Mouse (Mus musculus): ENCODE results near the gene Chrm2. TPM values are rescaled to one million over a fixed set of nuclear protein-coding genes. Genes with fewer than 3 reads are reported as not detected.

The Chrm2 gene
- 29.6 and 36.8 TPM in 2 replicates for polyA plus RNA-seq (2014; fragmentation: Nextera tagmentation; extraction: Ambion mirVana)

- no peaks in the 10 kb centered on the region for H3K9me3 ChIP-seq (ENCODE audit: control insufficient read depth, low read length)
- H3K9ac ChIP-seq (ENCODE audit: low read length): peak within 1 kb of the TSS; percentile 57
- peaks cover 17% of the 10 kb centered on the region for H3K27me3 ChIP-seq (replicated peaks; ENCODE audit: control insufficient read depth, insufficient read depth, low read length)
- 2% methylated on average over 30 of the region's 30 CpGs for WGBS
- peak within 1 kb of the TSS; percentile 62 for H3K4me3 ChIP-seq (ENCODE audit: low read depth, low read length)
- no peaks in the 10 kb centered on the region for H3K36me3 ChIP-seq (ENCODE audit: control insufficient read depth, insufficient read depth, low read length)
- no peaks in the 10 kb centered on the region for H3K4me1 ChIP-seq (replicated peaks; ENCODE audit: control insufficient read depth, insufficient read depth, low read length)
- peak; percentile 76 for DNase-seq (ENCODE audit: low spot score)
- no peak; the same call in 1 of the 2 replicates for ATAC-seq (replicated peaks; ENCODE audit: low FRiP score, low TSS enrichment, low read depth)
- H3K4me2 ChIP-seq (ENCODE audit: low read length): peak within 1 kb of the TSS; percentile 68
- peak within 1 kb of the TSS; percentile 54 for H3K27ac ChIP-seq (ENCODE audit: low read depth)
Measured at GRCm38 (mm10) chr6:36387612-36388400, at the start of gene Chrm2. Chrm2 (plus strand) TSS chr6:36388084.

GRCm38 (mm10) chr6:36373983-36374382, 13.9 kb upstream of the Chrm2 start:
- Histone ChIP-seq H3K27ac (ENCODE audit: low read depth) (no peak overlapping the region), H3K9ac (ENCODE audit: low read length) (no peak overlapping the region), H3K9me3 (ENCODE audit: control insufficient read depth, low read length) (no peaks in the 10 kb centered on the region), H3K36me3 (ENCODE audit: control insufficient read depth, insufficient read depth, low read length) (no peaks in the 10 kb centered on the region), H3K4me1 (replicated peaks; ENCODE audit: control insufficient read depth, insufficient read depth, low read length) (no peaks in the 10 kb centered on the region), H3K4me3 (ENCODE audit: low read depth, low read length) (no peak overlapping the region), H3K4me2 (ENCODE audit: low read length) (no peak overlapping the region), H3K27me3 (replicated peaks; ENCODE audit: control insufficient read depth, insufficient read depth, low read length) (no peaks in the 10 kb centered on the region)
- DNase-seq (ENCODE audit: low spot score) (no peak), ATAC-seq (replicated peaks; ENCODE audit: low FRiP score, low TSS enrichment, low read depth) (no peak)
- 76% methylated on average over 2 of the region's 2 CpGs for WGBS

DNA sequence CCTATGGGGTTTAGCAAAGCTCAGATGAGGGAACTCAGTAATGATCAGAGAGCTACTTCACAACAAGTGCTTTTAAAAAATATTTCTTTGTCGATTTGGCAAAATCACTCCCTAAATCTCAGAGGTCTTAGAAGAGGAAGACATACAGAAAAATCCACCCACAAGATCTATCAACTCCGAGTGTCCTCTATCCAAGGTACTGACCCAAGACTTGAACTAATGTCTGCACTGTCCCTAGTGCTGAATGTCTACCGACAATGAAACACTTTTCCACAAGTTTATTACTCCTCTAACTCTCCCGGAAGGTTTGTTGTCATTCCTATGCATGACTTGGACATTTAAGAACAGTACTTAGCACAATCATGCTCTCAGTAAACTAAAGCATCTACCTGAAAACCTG, 9.9 kb upstream of the Chrm2 start:
- 54% methylated on average over 4 of the region's 4 CpGs for WGBS
- DNase-seq (ENCODE audit: low spot score) (no peak), ATAC-seq (replicated peaks; ENCODE audit: low FRiP score, low TSS enrichment, low read depth) (no peak)
- Histone ChIP-seq H3K9me3 (ENCODE audit: control insufficient read depth, low read length) (no peaks in the 10 kb centered on the region), H3K9ac (ENCODE audit: low read length) (no peak overlapping the region), H3K36me3 (ENCODE audit: control insufficient read depth, insufficient read depth, low read length) (no peaks in the 10 kb centered on the region), H3K4me1 (replicated peaks; ENCODE audit: control insufficient read depth, insufficient read depth, low read length) (no peaks in the 10 kb centered on the region), H3K27ac (ENCODE audit: low read depth) (no peak overlapping the region), H3K4me2 (ENCODE audit: low read length) (no peak overlapping the region), H3K4me3 (ENCODE audit: low read depth, low read length) (no peak overlapping the region), H3K27me3 (replicated peaks; ENCODE audit: control insufficient read depth, insufficient read depth, low read length) (no peaks in the 10 kb centered on the region)

- no peak overlapping the region for H3K27ac ChIP-seq (ENCODE audit: low read depth)
- 41% methylated on average over 3 of the region's 3 CpGs for WGBS
- H3K4me2 ChIP-seq (ENCODE audit: low read length): no peak overlapping the region
- H3K9ac ChIP-seq (ENCODE audit: low read length): no peak overlapping the region
- no peak for DNase-seq (ENCODE audit: low spot score)
- no peak overlapping the region for H3K4me3 ChIP-seq (ENCODE audit: low read depth, low read length)
- no peaks in the 10 kb centered on the region for H3K36me3 ChIP-seq (ENCODE audit: control insufficient read depth, insufficient read depth, low read length)
- no peak for ATAC-seq (replicated peaks; ENCODE audit: low FRiP score, low TSS enrichment, low read depth)
- no peaks in the 10 kb centered on the region for H3K4me1 ChIP-seq (replicated peaks; ENCODE audit: control insufficient read depth, insufficient read depth, low read length)
- no peaks in the 10 kb centered on the region for H3K9me3 ChIP-seq (ENCODE audit: control insufficient read depth, low read length)
- H3K27me3 ChIP-seq (replicated peaks; ENCODE audit: control insufficient read depth, insufficient read depth, low read length): peaks cover 9% of the 10 kb centered on the region
Measured at GRCm38 (mm10) chr6:36384102-36384501, 3.8 kb upstream of the Chrm2 start.

DNA sequence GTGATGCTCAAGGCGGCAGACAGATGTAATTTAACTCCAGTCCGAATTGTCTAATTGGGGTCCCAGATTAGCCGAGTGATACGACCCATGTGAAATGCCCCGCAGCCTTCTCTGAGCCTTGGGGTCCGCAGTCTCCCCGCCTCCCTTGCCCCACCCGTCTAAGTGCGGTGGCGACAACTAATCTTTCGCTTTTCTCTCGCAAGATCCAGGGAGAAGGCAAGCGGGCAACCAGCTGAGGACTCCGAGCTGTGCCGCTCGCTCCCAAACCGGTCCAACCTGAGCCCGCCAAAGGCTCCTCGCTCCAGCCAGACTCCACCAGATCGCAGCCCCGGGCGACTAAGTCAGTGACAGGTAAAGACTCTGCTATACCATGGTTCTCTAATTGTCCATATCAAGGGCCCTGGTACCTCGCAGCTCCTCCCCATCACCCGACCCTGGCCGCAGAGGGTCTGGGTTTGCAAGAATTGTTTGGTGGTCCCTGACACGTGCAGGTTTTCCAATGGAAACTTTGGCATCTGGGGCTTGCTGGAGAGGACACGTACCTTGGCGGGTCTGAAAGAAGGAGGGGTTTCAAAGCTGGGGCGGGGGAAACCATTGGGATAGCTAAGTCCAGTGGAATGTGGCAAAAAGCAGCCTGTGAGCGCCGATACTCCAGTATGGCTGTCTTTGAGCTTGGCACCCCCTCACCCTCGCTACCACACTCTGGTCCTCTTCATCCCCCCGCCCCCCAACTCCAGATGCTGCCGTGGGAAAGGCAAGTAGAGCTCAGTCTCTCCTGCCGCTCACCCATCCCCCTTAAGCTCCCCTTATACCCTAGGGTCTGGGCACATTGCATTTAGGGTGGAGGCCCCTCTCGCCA, 746 bp downstream of the Chrm2 start:
- DNase-seq (ENCODE audit: low spot score): peak; percentile 73
- Histone ChIP-seq H3K4me3 (ENCODE audit: low read depth, low read length) (peak overlapping the region; percentile 62), H3K36me3 (ENCODE audit: control insufficient read depth, insufficient read depth, low read length) (no peaks in the 10 kb centered on the region), H3K4me2 (ENCODE audit: low read length) (peak overlapping the region; percentile 68), H3K4me1 (replicated peaks; ENCODE audit: control insufficient read depth, insufficient read depth, low read length) (no peaks in the 10 kb centered on the region), H3K9ac (ENCODE audit: low read length) (peak overlapping the region; percentile 57), H3K9me3 (ENCODE audit: control insufficient read depth, low read length) (no peaks in the 10 kb centered on the region), H3K27me3 (replicated peaks; ENCODE audit: control insufficient read depth, insufficient read depth, low read length) (peaks cover 17% of the 10 kb centered on the region), H3K27ac (ENCODE audit: low read depth) (peak overlapping the region; percentile 54)
- peak; percentile 60; the same call in 1 of the 2 replicates for ATAC-seq (replicated peaks; ENCODE audit: low FRiP score, low TSS enrichment, low read depth)
- WGBS: 1% methylated on average over 36 of the region's 36 CpGs

- WGBS: 22% methylated on average over 20 of the region's 20 CpGs
- peak overlapping the region; percentile 54; the same call in 1 of the 2 replicates for H3K27ac ChIP-seq (ENCODE audit: low read depth)
- peak overlapping the region; percentile 68 for H3K4me2 ChIP-seq (ENCODE audit: low read length)
- no peaks in the 10 kb centered on the region for H3K4me1 ChIP-seq (replicated peaks; ENCODE audit: control insufficient read depth, insufficient read depth, low read length)
- ATAC-seq (replicated peaks; ENCODE audit: low FRiP score, low TSS enrichment, low read depth) (no peak), DNase-seq (ENCODE audit: low spot score) (peak; percentile 73)
- H3K27me3 ChIP-seq (replicated peaks; ENCODE audit: control insufficient read depth, insufficient read depth, low read length): peaks cover 17% of the 10 kb centered on the region
- no peaks in the 10 kb centered on the region for H3K9me3 ChIP-seq (ENCODE audit: control insufficient read depth, low read length)
- H3K36me3 ChIP-seq (ENCODE audit: control insufficient read depth, insufficient read depth, low read length): no peaks in the 10 kb centered on the region
- H3K4me3 ChIP-seq (ENCODE audit: low read depth, low read length): peak overlapping the region; percentile 62
- peak overlapping the region; percentile 57 for H3K9ac ChIP-seq (ENCODE audit: low read length)
Measured at GRCm38 (mm10) chr6:36389260-36389965, 1.5 kb downstream of the Chrm2 start.

DNA sequence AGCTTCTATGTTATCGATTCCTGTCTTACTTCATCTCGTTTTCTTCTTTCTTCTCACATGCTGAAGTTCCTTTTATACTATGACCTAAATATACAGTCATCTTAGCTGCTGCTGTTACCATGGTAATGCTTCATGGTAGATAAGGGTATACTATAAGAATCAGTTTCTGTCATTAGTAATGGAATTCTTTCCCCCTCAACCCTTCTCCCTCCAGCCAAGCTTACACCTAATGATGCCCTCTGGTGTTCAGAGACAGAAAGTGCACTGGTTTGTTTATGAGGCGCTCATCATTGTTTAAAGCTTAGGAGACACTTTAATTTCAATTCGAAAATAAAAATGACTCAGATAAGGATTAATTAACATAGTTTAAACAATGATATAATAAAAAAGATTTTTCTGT, 5.8 kb downstream of the Chrm2 start:
- ATAC-seq (replicated peaks; ENCODE audit: low FRiP score, low TSS enrichment, low read depth) (no peak), DNase-seq (ENCODE audit: low spot score) (no peak)
- no peaks in the 10 kb centered on the region for H3K36me3 ChIP-seq (ENCODE audit: control insufficient read depth, insufficient read depth, low read length)
- H3K9me3 ChIP-seq (ENCODE audit: control insufficient read depth, low read length): no peaks in the 10 kb centered on the region
- no peak overlapping the region for H3K4me2 ChIP-seq (ENCODE audit: low read length)
- H3K4me1 ChIP-seq (replicated peaks; ENCODE audit: control insufficient read depth, insufficient read depth, low read length): 0 out of 2 replicates have a peak, but pooled peaks cover 5% of the 10 kb centered on the region
- H3K9ac ChIP-seq (ENCODE audit: low read length): no peak overlapping the region
- no peak overlapping the region for H3K4me3 ChIP-seq (ENCODE audit: low read depth, low read length)
- peaks cover 11% of the 10 kb centered on the region for H3K27me3 ChIP-seq (replicated peaks; ENCODE audit: control insufficient read depth, insufficient read depth, low read length)
- 63% methylated on average over 4 of the region's 4 CpGs for WGBS
- H3K27ac ChIP-seq (ENCODE audit: low read depth): no peak overlapping the region

GRCm38 (mm10) chr6:36405139-36405538, 17.3 kb downstream of the Chrm2 start:
- DNase-seq (ENCODE audit: low spot score) (no peak), ATAC-seq (replicated peaks; ENCODE audit: low FRiP score, low TSS enrichment, low read depth) (no peak)
- H3K27ac ChIP-seq (ENCODE audit: low read depth): no peak overlapping the region
- no peaks in the 10 kb centered on the region for H3K9me3 ChIP-seq (ENCODE audit: control insufficient read depth, low read length)
- no peaks in the 10 kb centered on the region for H3K4me1 ChIP-seq (replicated peaks; ENCODE audit: control insufficient read depth, insufficient read depth, low read length)
- 62% methylated on average over 5 of the region's 5 CpGs for WGBS
- H3K9ac ChIP-seq (ENCODE audit: low read length): no peak overlapping the region
- no peaks in the 10 kb centered on the region for H3K27me3 ChIP-seq (replicated peaks; ENCODE audit: control insufficient read depth, insufficient read depth, low read length)
- H3K4me2 ChIP-seq (ENCODE audit: low read length): no peak overlapping the region
- H3K36me3 ChIP-seq (ENCODE audit: control insufficient read depth, insufficient read depth, low read length): no peaks in the 10 kb centered on the region
- H3K4me3 ChIP-seq (ENCODE audit: low read depth, low read length): no peak overlapping the region

Data from intestine, embryonic 14.5 days (tissue).